Mouse (Mus musculus) WW6 (cell line): ENCODE data around the gene Xkr7.

ENCODE experiments used
- DNase-seq: peaks from one replicate; pipeline ENCODE4 v3.0.0-alpha.2; 2013; ENCODE audit warnings: low read depth, low spot score

Gene Xkr7

GRCm38 (mm10) chr2:153031126-153032082 is at the start of gene Xkr7:
Xkr7 (plus strand) TSS chr2:153031852.
- DNase-seq: no peak

- DNase-seq: no peak
Observed at GRCm38 (mm10) chr2:152985582-152985981, 46.1 kb upstream of the Xkr7 start.

- DNase-seq: no peak
Observed at GRCm38 (mm10) chr2:152991529-152991928, 40.1 kb upstream of the Xkr7 start.

GRCm38 (mm10) chr2:152997046-152997445 is 34.6 kb upstream of the Xkr7 start:
- DNase-seq: no peak

GRCm38 (mm10) chr2:153002492-153003248 is 29.0 kb upstream of the Xkr7 start:
- no peak for DNase-seq

- DNase-seq: no peak
Observed at GRCm38 (mm10) chr2:153003681-153004338, 27.8 kb upstream of the Xkr7 start.

GRCm38 (mm10) chr2:153005981-153006380 is 25.7 kb upstream of the Xkr7 start:
- no peak for DNase-seq

GRCm38 (mm10) chr2:153009192-153009973 is 22.3 kb upstream of the Xkr7 start:
- DNase-seq: no peak

GRCm38 (mm10) chr2:153013724-153014515 is 17.7 kb upstream of the Xkr7 start:
- DNase-seq: no peak

GRCm38 (mm10) chr2:153014758-153015593 is 16.7 kb upstream of the Xkr7 start, which contains the start of gene Pdrg1:
Pdrg1 (minus strand) TSS chr2:153015427.
- DNase-seq: peak; percentile 81

- DNase-seq: no peak
Observed at GRCm38 (mm10) chr2:153015804-153016203, 15.8 kb upstream of the Xkr7 start.

- no peak for DNase-seq
Observed at GRCm38 (mm10) chr2:153016786-153017185, 14.9 kb upstream of the Xkr7 start.

- no peak for DNase-seq
Observed at GRCm38 (mm10) chr2:153019355-153019754, 12.3 kb upstream of the Xkr7 start.

- no peak for DNase-seq
Observed at GRCm38 (mm10) chr2:153021163-153021562, 10.5 kb upstream of the Xkr7 start.

GRCm38 (mm10) chr2:153022855-153023254 is 8.8 kb upstream of the Xkr7 start:
- DNase-seq: no peak

GRCm38 (mm10) chr2:153026052-153026451 is 5.6 kb upstream of the Xkr7 start:
- no peak for DNase-seq

- DNase-seq: no peak
Observed at GRCm38 (mm10) chr2:153027501-153027900, 4.2 kb upstream of the Xkr7 start.

GRCm38 (mm10) chr2:153030422-153030821 is 1.2 kb upstream of the Xkr7 start:
- no peak for DNase-seq

GRCm38 (mm10) chr2:153032083-153032842 is 611 bp downstream of the Xkr7 start:
- peak; percentile 67 for DNase-seq
